Mouse (Mus musculus) MEL (cell line): ENCODE data around the gene Irf4. TPM values are rescaled to one million over a fixed set of nuclear protein-coding genes. Genes with fewer than 3 reads are reported as not detected.

Source experiments
- DNase-seq: peaks from one replicate; pipeline ENCODE4 v3.0.0; 2011; ENCODE audit warnings: low read depth, low spot score
- H3K27ac ChIP-seq: 2 replicates; pipeline ENCODE4 v1.5.1; 2012; ENCODE audit warnings: low read depth, mild to moderate bottlenecking, control low read depth, low read length, moderate library complexity; ENCODE audit not compliant: control insufficient read depth
- H3K27me3 ChIP-seq, 2 experiments: fragments of 150-350 bp in 1 of 2; sonication (generic) in 1 of 2; 2 replicates each; pipeline ENCODE4 v1.6.1; 2012; ENCODE audit warnings: low read length in 2 of 2, mild to moderate bottlenecking in 2 of 2, improper control_type of control experiment in 1 of 2, moderate library complexity in 1 of 2; ENCODE audit not compliant: insufficient read depth in 2 of 2, control insufficient read depth in 1 of 2
- H3K36me3 ChIP-seq, 2 experiments: 2 replicates each; pipeline ENCODE4 v1.6.1; 2012 to 2014; ENCODE audit warnings: low read length in 2 of 2, improper control_type of control experiment in 1 of 2, inconsistent platforms in 1 of 2, mild to moderate bottlenecking in 1 of 2; ENCODE audit not compliant: insufficient read depth in 2 of 2, control insufficient read depth in 1 of 2
- H3K4me1 ChIP-seq, 2 experiments: fragments of 150-350 bp in 1 of 2; sonication (generic) in 1 of 2; 2 replicates each; pipeline ENCODE4 v1.6.1; 2012; ENCODE audit warnings: low read length in 2 of 2, improper control_type of control experiment in 1 of 2, mild to moderate bottlenecking in 1 of 2; ENCODE audit not compliant: insufficient read depth in 2 of 2, control insufficient read depth in 1 of 2
- H3K4me3 ChIP-seq, 2 experiments: fragments of 150-350 bp in 1 of 2; sonication (generic) in 1 of 2; 2 replicates each; pipeline ENCODE4 v1.5.1; 2012; ENCODE audit warnings: low read depth in 2 of 2, low read length in 2 of 2, mild to moderate bottlenecking in 2 of 2, moderate library complexity in 2 of 2, control low read depth in 1 of 2, improper control_type of control experiment in 1 of 2; ENCODE audit not compliant: control insufficient read depth in 1 of 2, insufficient read depth in 1 of 2
- H3K79me2 ChIP-seq: 2 replicates; pipeline ENCODE4 v1.6.1; 2012; ENCODE audit warnings: mild to moderate bottlenecking, low read length, moderate library complexity; ENCODE audit not compliant: control insufficient read depth, poor library complexity, insufficient read depth
- H3K9ac ChIP-seq: 2 replicates; pipeline ENCODE4 v1.6.1; 2012; ENCODE audit warnings: low read depth, mild to moderate bottlenecking, control low read depth, low read length, moderate library complexity; ENCODE audit not compliant: control insufficient read depth, poor library complexity, severe bottlenecking
- H3K9me3 ChIP-seq: fragments of 150-350 bp; sonication (generic); replicated peaks from 2 replicates; pipeline ENCODE4 v1.6.1; 2012; ENCODE audit warnings: mild to moderate bottlenecking, low read length, improper control_type of control experiment, moderate library complexity; ENCODE audit not compliant: insufficient read depth
- CHD2 ChIP-seq: IDR thresholded peaks from 2 replicates; pipeline ENCODE4 v1.6.1; 2011; ENCODE audit warnings: low read length, improper control_type of control experiment
- ELF1 ChIP-seq: IDR thresholded peaks from 2 replicates; pipeline ENCODE4 v1.6.1; 2014; ENCODE audit warnings: low read depth, mild to moderate bottlenecking, inconsistent platforms, low read length, improper control_type of control experiment, moderate library complexity
- EP300 ChIP-seq, 2 experiments: IDR thresholded peaks; 2 replicates each; pipeline ENCODE4 v1.6.1; 2011; ENCODE audit warnings: improper control_type of control experiment in 2 of 2, low read length in 2 of 2, low read depth in 1 of 2, mild to moderate bottlenecking in 1 of 2
- ETS1 ChIP-seq: IDR thresholded peaks from 2 replicates; pipeline ENCODE4 v1.6.1; 2012; ENCODE audit warnings: low read depth, mild to moderate bottlenecking, inconsistent platforms, low read length, improper control_type of control experiment, moderate library complexity
- JUND ChIP-seq: IDR thresholded peaks from 2 replicates; pipeline ENCODE4 v1.6.1; 2011; ENCODE audit warnings: low read depth, mild to moderate bottlenecking, improper control_type of control experiment, low read length
- KAT2A ChIP-seq: conservative IDR thresholded peaks from 2 replicates; pipeline ENCODE4 v1.6.1; 2012; ENCODE audit warnings: low read depth, low read length, improper control_type of control experiment, inconsistent platforms
- MAFK ChIP-seq: IDR thresholded peaks from 2 replicates; pipeline ENCODE4 v1.6.1; 2011; ENCODE audit warnings: low read depth, mild to moderate bottlenecking, low read length, improper control_type of control experiment, borderline replicate concordance
- MAX ChIP-seq: IDR thresholded peaks from 2 replicates; pipeline ENCODE4 v1.6.1; 2011; ENCODE audit warnings: low read length, improper control_type of control experiment
- NELFE ChIP-seq: IDR thresholded peaks from 2 replicates; pipeline ENCODE4 v1.6.1; 2011; ENCODE audit warnings: low read depth, low read length, improper control_type of control experiment
- POLR2A ChIP-seq, 2 experiments: IDR thresholded peaks; 2 replicates each; pipeline ENCODE4 v1.6.1; 2011 to 2012; ENCODE audit warnings: low read length in 2 of 2, mild to moderate bottlenecking in 2 of 2, control low read depth in 1 of 2, improper control_type of control experiment in 1 of 2, low read depth in 1 of 2, moderate library complexity in 1 of 2; ENCODE audit not compliant: control insufficient read depth in 1 of 2, insufficient read depth in 1 of 2, poor library complexity in 1 of 2
- POLR2AphosphoS2 ChIP-seq: IDR thresholded peaks from 2 replicates; pipeline ENCODE4 v1.6.1; 2011; ENCODE audit warnings: low read length, improper control_type of control experiment
- POLR2AphosphoS5 ChIP-seq: IDR thresholded peaks from 2 replicates; pipeline ENCODE4 v1.6.1; 2012; ENCODE audit warnings: low read depth, borderline replicate concordance, mild to moderate bottlenecking, inconsistent platforms, low read length, moderate library complexity, mixed read lengths
- RCOR1 ChIP-seq: IDR thresholded peaks from 2 replicates; pipeline ENCODE4 v1.6.1; 2012; ENCODE audit warnings: low read depth, mild to moderate bottlenecking, inconsistent platforms, low read length, improper control_type of control experiment
- TAL1 ChIP-seq: IDR thresholded peaks from 2 replicates; pipeline ENCODE4 v1.6.1; 2012; ENCODE audit warnings: mild to moderate bottlenecking, inconsistent platforms, low read length, moderate library complexity, mixed read lengths
- TCF12 ChIP-seq: IDR thresholded peaks from 2 replicates; pipeline ENCODE4 v1.6.1; 2014; ENCODE audit warnings: low read depth, mild to moderate bottlenecking, inconsistent platforms, low read length, improper control_type of control experiment, moderate library complexity
- USF2 ChIP-seq, 2 experiments: IDR thresholded peaks; 2 replicates each; pipeline ENCODE4 v1.6.1; 2011 to 2012; ENCODE audit warnings: improper control_type of control experiment in 2 of 2, low read length in 2 of 2, borderline replicate concordance in 1 of 2, inconsistent platforms in 1 of 2, low read depth in 1 of 2, mild to moderate bottlenecking in 1 of 2; ENCODE audit not compliant: insufficient read depth in 1 of 2
- ZC3H11A ChIP-seq: IDR thresholded peaks from 2 replicates; pipeline ENCODE4 v1.6.1; 2012; ENCODE audit warnings: low read depth, mild to moderate bottlenecking, inconsistent platforms, low read length, improper control_type of control experiment
- polyA plus RNA-seq, 2 experiments: library from polyadenylated mRNA; stranded (reverse) in 1 of 2; unstranded in 1 of 2; fragments of >175 nt in 1 of 2; fragments of >200 nt in 1 of 2; gene quantifications; 2 replicates each; pipeline versions ENCODE4 v1.2.1 to v1.2.4; 2012; ENCODE audit warnings: low replicate concordance in 2 of 2, low read depth in 1 of 2; ENCODE audit not compliant: insufficient read length in 2 of 2, insufficient read depth in 1 of 2, missing spikeins in 1 of 2
- total RNA-seq: library from RNA; depleted of rRNA; stranded (reverse); fragments of 300-350 nt; gene quantifications from 2 replicates; pipeline ENCODE4 v1.2.3, GENCODE M21; 2012

Irf4 gene
- total and polyA plus RNA-seq, 3 experiments, result not detected

DNA sequence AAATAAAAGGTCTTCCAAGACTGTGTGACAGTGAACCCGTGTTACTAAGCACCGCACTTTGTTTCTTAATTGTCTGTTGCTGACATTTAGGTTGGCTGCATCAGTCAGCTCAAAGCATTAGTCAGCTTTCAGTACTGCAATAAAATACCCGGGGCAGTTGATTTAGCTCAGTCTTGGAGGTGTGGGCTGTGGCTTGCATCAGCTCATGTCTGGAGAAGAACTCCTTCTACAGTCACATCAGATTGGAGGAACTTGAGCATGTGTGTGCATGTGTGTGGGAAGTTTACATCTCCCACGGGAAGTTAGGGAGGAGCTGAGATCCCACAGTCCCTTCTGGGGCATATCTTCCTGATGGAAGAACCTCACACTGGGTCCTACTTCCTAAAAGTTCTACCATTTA, 38.9 kb downstream of the Irf4 start:
- H3K9ac ChIP-seq, result no peak overlapping the region
- H3K27me3 ChIP-seq, result no peaks in the 10 kb centered on the region
- DNase-seq, result no peak
- TF ChIP-seq NELFE (no peak), JUND (no peak), ZC3H11A (no peak), RCOR1 (no peak), CHD2 (no peak), TAL1 (no peak), ETS1 (no peak), USF2 (IDR thresholded peaks at IDR 0.05; ENCODE audit: borderline replicate concordance in 1 of 2, insufficient read depth in 1 of 2, low read depth in 1 of 2, low read length in 2 of 2) (no peak), EP300 (IDR thresholded peaks at IDR 0.05; ENCODE audit: low read depth in 1 of 2, low read length in 2 of 2) (no peak), ELF1 (no peak), TCF12 (no peak), POLR2AphosphoS2 (no peak), MAX (no peak), POLR2AphosphoS5 (no peak), POLR2A (IDR thresholded peaks at IDR 0.05; ENCODE audit: control insufficient read depth in 1 of 2, insufficient read depth in 1 of 2, low read depth in 1 of 2, low read length in 2 of 2, poor library complexity in 1 of 2) (no peak)
- no peak overlapping the region for H3K4me3 ChIP-seq
- no peaks in the 10 kb centered on the region for H3K9me3 ChIP-seq
- no peaks in the 10 kb centered on the region for H3K79me2 ChIP-seq
- no peaks in the 10 kb centered on the region for H3K4me1 ChIP-seq
- H3K36me3 ChIP-seq, result no peaks in the 10 kb centered on the region
- H3K27ac ChIP-seq, result no peak overlapping the region

- Histone ChIP-seq H3K79me2 (no peaks in the 10 kb centered on the region), H3K9ac (no peak overlapping the region), H3K27me3 (no peaks in the 10 kb centered on the region), H3K27ac (no peak overlapping the region), H3K4me1 (no peaks in the 10 kb centered on the region), H3K4me3 (no peak overlapping the region), H3K9me3 (no peaks in the 10 kb centered on the region), H3K36me3 (no peaks in the 10 kb centered on the region)
- TF ChIP-seq MAFK (no peak), POLR2AphosphoS2 (no peak), EP300 (IDR thresholded peaks at IDR 0.05; ENCODE audit: low read depth in 1 of 2, low read length in 2 of 2) (no peak), USF2 (IDR thresholded peaks at IDR 0.05; ENCODE audit: borderline replicate concordance in 1 of 2, insufficient read depth in 1 of 2, low read depth in 1 of 2, low read length in 2 of 2) (no peak), KAT2A (no peak)
- no peak for DNase-seq
Observed at GRCm38 (mm10) chr13:30788421-30788820, 39.4 kb downstream of the Irf4 start.
